Mouse (Mus musculus) layer of hippocampus, adult 18-20 months (tissue): ENCODE data around the gene Jarid2. TPM values are rescaled to one million over a fixed set of nuclear protein-coding genes. Genes with fewer than 3 reads are reported as not detected.

Source experiments
- DNase-seq, 2 experiments: peaks; one replicate each; pipeline ENCODE4 v3.0.0; 2022; ENCODE audit warnings: low spot score in 2 of 2
- total RNA-seq, 2 experiments: library from RNA; stranded (reverse); gene quantifications; 2 replicates each; pipeline ENCODE4 v1.2.3; 2021

Jarid2 gene
- total RNA-seq, 2 experiments from 2014 or later: 26.1 to 29.3 TPM

DNA sequence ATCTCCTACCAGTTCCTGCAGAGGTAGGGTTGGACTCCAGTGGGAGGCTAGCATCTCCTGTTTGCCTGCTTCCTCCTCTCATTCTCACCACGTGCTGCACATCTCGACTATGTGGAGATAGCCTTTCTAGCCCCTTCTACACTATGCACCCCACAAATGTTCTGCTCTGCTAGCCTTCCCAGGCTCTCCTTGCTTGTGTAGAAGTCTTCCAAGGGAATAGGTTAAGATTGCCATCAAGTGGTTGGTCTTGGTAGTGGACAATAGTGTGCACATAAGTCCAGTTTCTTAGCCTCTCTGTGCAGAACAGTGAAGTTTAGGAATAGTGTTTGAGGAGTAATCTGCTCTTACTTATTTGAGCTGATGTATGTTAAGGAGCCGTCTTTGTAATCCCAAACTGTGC, 104.1 kb downstream of the Jarid2 start:
- DNase-seq: peak in 1 of 2 experiments; percentile 67

DNA sequence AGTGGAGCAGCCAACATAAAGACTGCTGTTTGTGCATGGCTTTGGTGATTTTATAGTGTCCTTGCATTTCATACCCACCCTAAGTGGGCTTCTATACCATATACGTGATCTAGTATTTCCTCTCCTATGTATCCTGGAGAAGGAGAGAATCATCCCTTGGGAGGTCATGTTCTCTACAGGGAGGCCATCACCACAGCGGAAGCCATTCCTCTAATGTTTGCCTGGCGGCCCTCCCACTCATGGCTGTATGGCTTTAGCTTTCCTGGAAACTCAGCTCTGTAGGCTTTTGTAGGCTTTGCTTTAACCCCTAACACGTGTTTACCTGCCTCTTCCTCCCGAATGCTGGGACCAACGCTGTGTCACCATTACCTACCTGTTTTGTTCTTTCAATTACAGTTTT, 108.2 kb downstream of the Jarid2 start:
- DNase-seq: no peak

DNA sequence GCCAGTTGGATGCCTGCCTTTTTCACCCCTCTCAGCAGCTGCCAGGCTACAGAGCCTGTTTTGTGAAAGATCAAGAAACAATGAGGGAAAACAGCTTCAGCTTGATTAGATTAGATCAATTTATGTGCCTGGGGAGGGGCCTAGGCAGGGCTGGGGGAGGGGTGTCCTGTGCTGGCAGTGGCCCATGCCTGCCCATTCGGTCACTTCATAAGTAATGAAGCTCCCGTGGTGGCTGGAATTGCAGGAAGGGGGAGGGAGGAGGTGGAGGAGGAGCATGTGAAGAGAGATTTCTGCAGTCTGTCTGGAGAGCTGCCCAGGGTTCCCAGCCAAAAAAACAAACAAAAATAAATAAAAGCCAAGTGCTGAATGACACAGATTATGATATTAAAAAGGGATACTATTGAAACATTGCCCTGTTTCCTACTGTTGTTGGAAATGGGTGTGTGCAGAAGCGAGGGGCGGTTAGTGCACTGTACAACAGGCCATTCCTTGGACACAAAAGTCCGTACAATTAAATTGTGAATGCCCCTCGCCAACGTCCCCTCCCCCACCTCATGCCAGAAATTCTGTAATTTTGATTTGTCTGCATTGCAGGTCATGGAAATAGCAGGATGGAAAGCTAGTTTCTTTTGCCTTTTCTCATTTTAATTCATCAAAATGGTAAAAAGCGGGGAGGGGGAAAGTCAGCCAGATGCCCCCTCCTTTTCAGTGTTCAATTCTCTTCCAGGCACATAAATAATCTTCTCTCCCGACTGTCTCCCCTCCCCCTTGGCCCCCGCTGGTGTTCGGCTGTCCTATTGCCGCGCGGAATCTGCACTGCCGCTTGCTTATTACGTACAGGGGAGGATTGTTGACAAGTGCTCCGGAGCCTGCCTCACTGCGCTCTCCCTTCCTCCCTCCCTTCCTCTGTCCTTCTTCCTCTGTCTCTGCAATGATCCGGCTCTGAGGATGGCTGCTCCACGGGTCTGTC, 110.9 kb downstream of the Jarid2 start:
- DNase-seq: peak; percentile 63 to 86

DNA sequence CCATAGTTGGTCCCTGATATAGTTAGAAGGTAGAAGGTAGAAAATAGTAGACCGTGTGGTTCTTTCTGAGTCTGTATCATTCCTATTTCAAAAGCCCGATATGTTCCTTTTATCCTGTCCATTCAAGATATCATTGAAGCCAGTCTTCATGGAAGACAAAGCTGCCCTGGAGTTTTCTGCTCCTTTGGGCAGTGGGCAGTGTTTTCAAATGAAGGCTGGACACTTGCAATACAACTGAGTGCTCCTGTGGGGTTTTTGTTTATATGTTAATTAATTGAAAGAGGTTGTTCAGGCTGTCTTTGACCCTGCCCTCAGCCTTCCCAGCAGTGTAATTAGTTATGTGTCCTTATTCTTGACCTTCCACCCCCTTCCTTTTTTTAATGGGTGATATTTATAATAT, 122.2 kb downstream of the Jarid2 start:
- DNase-seq: no peak

DNA sequence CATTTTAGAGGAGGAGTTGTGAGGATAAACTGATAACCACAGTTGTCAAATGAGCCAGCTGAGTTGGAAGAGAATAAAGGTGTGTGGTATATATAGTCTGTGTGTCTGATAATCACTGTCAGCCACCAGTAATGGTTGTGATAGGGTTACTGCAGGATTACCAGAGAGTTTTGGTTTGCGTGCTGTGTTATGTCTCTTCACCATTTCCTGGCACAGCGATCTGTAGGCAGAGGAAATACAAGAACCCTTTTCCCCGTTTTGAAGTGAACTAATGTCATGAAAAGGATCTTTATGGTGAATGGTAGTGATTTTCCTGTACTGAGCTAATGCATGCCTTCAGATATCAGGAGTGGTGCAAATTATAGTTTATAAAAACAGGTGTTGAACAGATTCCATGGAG, 122.8 kb downstream of the Jarid2 start:
- DNase-seq: no peak

DNA sequence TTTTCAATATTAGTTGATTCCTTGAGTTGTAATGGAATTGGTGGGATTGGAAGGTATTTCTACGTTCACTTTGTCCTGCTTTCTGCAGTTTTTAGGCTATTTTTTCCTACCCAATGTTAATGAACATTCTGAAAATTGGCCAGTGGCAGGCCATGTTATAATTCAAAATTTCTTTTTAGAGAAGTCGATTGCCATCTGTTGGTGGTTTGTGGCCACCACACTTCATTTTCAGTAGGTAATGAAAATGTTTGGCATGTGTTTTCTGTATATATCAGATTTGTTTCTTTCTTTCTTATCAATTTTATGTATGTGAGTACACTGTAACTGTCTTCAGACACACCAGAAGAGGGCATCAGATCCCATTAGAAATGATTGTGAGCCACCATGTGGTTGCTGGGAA, 136.3 kb downstream of the Jarid2 start:
- peak in 1 of 2 experiments; percentile 14 for DNase-seq

DNA sequence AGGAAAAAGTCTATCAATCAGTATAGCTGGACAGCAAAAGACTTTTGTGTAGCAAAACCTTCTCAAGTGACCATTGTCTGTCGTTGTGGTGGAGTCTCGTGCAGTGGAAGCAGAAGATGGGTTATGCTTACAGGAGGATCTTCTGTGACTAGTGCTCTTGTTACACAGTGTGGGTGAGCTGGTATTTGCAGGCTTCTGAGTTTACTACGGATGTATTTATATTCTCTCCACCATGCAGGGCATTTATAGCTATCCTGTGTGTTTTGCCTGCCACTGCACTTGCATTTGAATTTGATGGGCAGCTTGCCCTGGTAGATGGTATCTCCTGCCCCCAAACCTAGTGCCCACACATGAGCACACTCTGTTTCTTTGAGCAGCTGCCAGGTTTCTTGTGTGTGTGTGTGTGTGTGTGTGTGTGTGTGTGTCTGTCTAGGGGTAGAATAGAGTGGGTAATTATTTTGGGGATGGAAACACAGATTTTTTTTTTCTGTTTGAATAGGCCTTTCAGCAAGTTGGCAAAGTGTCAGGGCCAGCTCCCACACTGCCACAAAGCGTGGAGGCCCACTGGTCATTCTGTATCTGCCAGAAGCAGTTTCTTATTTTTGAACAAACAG, 138.9 kb downstream of the Jarid2 start:
- DNase-seq: peak; percentile 13 to 51

DNA sequence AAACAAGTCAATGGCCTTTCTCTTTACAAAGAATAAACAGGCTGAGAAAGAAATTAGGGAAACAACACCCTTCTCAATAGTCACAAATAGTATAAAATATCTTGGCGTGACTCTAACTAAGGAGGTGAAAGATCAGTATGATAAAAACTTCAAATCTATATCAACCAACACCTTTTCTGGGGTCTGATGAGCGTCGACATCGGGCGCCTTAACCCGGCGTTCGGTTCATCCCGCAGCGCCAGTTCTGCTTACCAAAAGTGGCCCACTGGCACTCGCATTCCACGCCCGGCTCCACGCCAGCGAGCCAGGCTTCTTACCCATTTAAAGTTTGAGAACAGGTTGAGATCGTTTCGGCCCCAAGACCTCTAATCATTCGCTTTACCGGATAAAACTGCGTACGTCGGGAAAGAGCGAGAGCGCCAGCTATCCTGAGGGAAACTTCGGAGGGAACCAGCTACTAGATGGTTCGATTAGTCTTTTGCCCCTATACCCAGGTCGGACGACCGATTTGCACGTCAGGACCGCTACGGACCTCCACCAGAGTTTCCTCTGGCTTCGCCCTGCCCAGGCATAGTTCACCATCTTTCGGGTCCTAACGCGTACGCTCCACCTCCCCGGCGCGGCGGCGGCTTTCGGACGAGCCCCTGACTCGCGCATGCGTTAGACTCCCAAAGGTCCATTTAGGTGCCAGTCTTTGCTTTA, 140.3 kb downstream of the Jarid2 start:
- DNase-seq: peak; percentile 98 to 100

DNA sequence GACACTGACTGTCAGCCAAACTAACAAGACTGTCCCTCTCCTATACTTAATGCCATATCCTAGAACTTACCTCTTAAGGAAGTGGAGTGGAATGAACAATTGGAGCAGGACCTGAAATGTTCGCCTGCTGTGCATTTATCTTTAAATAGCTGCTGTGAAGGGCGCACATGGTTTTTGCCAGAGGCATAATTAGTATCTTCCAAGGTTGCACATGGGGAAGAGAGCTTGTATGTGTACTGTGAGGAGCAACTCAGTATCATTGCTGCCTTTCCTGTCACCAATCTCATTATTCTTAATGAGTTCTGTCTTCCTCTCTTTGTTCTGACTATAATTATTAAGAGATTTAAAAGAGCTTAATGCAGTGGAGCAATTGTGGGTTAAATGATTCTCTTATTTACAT, 147.5 kb downstream of the Jarid2 start:
- no peak for DNase-seq

DNA sequence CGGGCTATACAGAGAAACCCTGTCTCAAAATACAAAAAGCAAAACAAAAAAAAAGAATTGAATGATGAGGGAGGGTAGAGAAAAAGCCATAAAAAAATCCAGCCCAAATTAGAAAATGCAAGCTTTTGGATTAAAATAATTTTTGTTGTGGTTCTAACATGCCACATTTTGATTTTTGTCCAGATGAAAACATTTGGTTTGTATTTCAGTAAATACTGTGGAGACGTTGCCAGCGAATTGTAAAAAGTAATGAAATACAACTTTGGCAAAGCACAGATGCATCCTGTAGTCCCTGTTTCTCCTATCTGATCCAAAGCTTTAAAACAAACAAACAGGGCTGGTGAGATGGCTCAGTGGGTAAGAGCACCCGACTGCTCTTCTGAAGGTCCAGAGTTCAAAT, 151.7 kb downstream of the Jarid2 start:
- DNase-seq: peak in 1 of 2 experiments; percentile 30

DNA sequence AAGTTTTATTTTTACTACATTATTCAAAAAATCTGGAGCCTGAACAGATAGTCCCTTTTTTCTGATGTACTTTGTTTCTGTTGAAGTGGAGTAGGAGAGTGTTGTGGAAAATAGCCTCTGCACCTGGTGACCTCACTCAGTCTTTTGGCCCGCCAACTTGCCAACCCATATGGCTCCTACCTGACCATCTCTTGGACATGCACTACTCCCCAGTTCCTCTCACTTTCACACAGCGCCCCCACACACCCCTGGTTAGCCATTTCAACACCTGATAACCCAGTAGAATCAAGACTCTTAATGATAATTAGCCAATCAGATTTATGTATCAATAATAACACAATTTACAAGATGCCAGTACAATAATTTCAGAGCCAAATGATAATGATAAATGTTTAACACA, 156.9 kb downstream of the Jarid2 start:
- no peak for DNase-seq

DNA sequence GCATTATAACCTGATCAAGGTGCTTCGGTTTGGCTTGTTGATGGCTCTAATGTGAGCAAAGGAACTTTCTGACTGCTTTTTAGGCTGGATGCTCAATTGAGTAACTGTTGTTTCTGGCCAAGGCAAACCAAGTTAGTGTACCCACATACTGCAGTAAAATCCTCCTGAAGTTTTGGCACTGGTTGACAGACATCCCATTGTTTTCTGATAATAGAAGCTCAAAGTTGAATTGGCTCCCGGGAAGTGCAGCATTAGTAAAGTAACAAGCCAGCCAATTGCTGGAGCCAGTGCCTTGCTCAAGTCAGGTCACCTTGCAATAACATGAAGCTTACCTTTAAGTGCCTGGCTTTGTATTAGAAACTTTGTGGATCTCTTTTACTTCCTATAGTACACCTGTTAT, 161.3 kb downstream of the Jarid2 start:
- no peak for DNase-seq

DNA sequence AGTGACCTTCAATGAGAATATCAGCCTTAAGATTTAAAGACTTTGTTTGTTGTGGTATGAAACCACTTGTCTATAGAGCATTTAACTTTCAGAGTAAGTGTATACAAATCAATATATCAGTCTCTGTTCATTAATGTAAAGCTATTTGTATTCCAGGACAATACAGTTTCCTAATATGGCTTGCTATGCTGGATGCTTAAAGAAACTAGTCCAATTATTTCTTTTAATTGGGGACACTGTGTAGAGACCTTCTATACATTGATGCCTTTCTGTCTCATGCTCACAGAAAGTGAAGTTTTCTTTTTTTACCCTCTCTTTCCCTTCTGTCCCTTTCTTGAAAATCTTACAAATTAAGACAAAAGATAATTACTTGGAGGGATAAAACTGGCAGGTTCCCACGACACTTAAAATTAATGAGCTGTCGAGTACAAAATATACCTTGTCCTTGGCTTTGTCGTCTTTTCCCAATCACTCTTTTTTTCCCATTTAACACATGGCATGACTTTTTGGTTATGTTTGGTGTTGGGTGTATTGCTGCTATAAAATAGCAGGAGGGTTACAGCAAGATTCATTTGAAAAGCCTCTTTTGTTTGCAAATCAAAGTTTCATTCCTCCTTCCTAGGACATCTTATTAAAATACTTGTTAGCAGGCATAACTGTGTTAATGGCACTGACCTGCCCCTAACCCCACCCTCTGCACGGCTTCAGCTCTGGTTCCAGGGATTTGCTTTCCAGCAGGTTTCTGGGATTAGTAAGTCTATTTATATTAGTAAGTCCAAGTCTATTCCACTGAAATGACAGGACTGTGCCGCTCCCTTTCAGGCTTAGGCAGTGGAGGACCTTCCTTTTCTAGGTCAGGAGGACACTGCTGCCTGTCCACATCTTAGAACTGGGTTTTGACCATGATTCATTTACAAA, 162.8 kb downstream of the Jarid2 start:
- DNase-seq: no peak

DNA sequence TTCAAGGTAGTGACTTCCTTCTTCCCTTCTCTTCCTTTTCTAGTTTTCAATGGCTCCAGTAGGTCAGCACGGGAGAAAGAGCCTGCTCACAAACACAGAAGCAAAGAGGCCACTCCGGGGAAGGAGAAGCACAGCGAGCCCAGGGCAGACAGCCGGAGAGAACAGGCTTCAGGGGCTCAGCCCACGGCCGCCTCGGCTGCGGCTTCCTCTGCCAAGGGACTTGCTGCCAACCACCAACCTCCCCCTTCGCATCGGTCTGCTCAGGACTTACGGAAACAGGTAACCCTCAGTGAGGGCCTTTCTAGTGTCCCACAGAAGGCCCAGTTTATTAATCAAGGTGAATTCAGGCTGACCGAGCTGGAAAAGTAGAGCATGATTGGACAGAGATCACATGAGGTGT, 166.9 kb downstream of the Jarid2 start:
- no peak for DNase-seq

DNA sequence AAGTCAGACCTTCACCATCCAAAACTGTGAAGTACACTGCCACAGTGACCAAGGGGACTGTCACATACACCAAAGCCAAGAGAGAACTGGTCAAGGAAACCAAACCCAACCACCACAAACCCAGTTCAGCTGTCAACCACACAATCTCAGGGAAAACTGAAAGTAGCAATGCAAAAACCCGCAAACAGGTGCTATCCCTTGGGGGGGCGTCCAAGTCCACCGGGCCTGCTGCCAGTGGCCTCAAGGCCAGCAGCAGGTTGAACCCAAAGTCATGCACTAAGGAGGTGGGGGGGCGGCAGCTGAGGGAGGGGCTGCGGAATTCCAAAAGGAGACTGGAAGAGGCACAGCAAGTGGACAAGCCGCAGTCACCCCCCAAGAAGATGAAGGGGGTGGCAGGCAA, 173.0 kb downstream of the Jarid2 start:
- DNase-seq: no peak

DNA sequence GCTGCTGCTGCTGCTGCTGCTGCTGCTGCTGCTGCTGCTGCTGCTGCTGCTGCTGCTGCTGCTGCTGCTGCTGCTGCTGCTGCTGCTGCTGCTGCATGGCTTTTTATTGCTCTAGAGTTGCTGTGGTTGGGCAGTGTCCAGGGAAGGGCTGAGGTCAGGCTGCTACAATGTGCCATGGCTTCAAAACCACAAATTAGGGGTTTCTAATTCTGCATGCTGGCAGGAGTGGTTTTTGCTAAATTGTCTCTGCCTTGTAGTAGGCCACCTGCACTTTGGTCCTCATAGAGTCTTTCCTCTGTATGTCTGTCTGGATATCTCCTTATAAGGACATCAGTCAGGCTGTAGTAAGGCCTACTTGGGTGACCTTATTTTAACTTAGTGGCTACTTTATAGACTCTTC, 174.1 kb downstream of the Jarid2 start:
- DNase-seq: no peak

DNA sequence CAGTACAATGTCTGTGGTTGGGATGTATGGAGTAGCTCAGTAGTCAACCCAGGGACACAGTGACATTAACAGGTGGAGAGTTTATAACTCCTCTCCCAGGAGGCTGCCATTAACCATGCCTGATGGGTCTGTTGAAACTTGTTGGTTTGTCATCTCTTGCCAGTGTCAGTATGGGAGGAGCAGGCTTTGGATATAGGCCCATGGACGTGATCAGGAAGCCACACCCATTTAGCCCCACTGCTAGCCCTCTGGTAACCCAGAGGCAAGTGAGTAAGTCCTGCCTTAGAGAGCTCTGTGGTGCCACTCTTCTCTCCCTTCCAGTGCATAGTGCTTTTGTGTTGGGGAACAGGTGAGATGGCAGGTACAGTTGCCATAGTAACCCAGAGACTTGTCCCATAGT, 175.0 kb downstream of the Jarid2 start:
- no peak for DNase-seq

DNA sequence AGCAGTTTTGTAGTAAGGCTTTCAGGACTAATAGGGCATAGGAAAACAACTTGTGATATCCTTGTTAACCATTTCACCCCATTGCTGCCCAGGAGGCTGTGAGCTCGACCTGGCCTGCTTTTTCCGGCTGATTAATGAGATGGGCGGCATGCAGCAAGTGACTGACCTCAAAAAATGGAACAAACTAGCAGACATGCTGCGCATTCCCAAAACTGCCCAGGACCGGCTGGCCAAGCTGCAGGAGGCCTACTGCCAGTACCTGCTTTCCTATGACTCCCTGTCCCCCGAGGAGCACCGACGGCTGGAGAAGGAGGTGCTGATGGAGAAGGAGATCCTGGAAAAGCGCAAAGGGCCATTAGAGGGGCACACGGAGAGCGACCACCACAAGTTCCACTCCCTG, 176.9 kb downstream of the Jarid2 start:
- DNase-seq: no peak

DNA sequence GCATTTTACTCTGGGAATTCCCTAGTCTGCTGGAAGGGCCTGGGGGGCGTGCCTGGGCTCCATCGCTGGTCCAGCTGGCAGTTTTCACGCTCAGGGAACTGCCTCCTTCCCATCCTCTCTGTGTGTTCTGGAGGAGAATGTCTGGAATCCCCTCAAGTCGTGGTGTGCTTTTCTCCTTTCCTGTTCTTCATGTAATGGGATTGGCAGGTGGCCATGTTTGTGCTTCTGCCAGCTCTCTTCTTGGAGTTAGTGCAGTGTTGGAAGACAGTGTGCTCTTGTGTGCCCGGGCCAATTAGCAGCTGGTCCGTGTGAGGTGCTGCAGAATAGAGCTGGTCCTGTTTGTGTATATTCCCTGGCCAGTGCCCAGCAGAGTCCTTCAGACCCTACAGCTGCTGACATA, 178.4 kb downstream of the Jarid2 start:
- peak; percentile 85 to 94 for DNase-seq

DNA sequence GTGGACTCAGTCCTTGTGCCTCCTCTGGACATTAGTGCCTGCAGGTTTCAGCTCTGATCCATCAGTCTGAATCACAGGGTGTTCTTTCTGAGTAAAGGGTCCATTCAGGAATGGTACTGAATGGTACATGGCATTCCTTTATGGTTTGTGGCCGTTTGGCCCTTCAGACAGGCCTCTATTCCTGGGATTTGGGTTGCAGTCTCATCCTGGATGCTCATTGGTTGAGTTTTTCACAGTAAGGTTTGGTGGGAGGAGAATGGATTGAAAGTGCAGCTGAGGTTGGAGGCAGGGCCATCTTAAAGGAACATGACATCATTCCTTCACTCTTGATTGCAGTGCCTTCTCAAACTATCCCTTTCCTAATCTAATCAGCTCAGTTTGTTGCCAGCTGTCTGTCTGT, 179.5 kb downstream of the Jarid2 start:
- no peak for DNase-seq

DNA sequence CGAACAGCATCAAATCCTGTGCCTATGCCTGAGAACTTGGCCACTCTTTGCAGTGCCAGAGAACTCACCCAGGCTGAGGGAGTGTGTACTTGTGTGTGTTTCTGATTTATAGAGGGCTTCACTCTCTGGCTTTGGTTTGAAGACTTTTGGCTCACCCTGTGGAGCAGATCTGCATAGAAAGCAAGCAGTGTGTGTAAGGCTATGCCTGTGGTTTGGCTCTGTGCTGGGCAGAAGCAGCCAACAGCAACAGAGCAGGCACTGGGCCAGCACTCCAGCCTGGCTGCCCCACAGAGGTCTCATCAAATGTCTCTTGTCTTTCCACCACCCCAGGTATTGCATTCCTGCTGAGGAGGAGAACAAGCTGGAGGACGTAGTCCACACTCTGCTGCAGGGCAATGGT, 183.6 kb downstream of the Jarid2 start:
- no peak for DNase-seq
